Mouse (Mus musculus) hindbrain, postnatal 0 days (tissue): ENCODE results near the gene Rabepk. TPM values are rescaled to one million over a fixed set of nuclear protein-coding genes. Genes with fewer than 3 reads are reported as not detected.
"Not testable (repeated sequence)": the region's sequence is repeated elsewhere in the genome, so short reads cannot be mapped to it uniquely, and the experiment has no call there.

Experiments used
- ATAC-seq: fragments of 200-750 bp; cut with Nextera tagmentation; 2 replicates; pipeline ENCODE4 v1.8.0; 2017; ENCODE audit warnings: mild to moderate bottlenecking, moderate TSS enrichment, moderate library complexity
- DNase-seq: peaks from one replicate; pipeline ENCODE4 v3.0.0-alpha.2; 2015; ENCODE audit warnings: low spot score
- H3K27ac ChIP-seq: fragments of 300-500 bp; sonication (generic); 2 replicates; pipeline ENCODE4 v1.5.1; 2014; ENCODE audit warnings: mild to moderate bottlenecking
- H3K27me3 ChIP-seq: fragments of 300-500 bp; sonication (generic); 2 replicates; pipeline ENCODE4 v1.6.1; 2014; ENCODE audit warnings: low read length, mixed read lengths; ENCODE audit not compliant: insufficient read depth
- H3K36me3 ChIP-seq: fragments of 300-500 bp; sonication (generic); 2 replicates; pipeline ENCODE4 v1.6.1; 2014; ENCODE audit warnings: low read length, mixed read lengths; ENCODE audit not compliant: insufficient read depth
- H3K4me1 ChIP-seq: fragments of 300-500 bp; sonication (generic); 2 replicates; pipeline ENCODE4 v1.6.1; 2014; ENCODE audit warnings: antibody characterized with exemption, low read length, mixed read lengths; ENCODE audit not compliant: insufficient read depth
- H3K4me2 ChIP-seq: fragments of 300-500 bp; sonication (generic); 2 replicates; pipeline ENCODE4 v1.6.1; 2014; ENCODE audit warnings: low read depth, mild to moderate bottlenecking, low read length, moderate library complexity, mixed read lengths
- H3K4me3 ChIP-seq: fragments of 300-500 bp; sonication (generic); 2 replicates; pipeline ENCODE4 v1.5.1; 2014; ENCODE audit warnings: low read length
- H3K9ac ChIP-seq: fragments of 300-500 bp; sonication (generic); replicated peaks from 2 replicates; pipeline ENCODE4 v1.6.1; 2014; ENCODE audit warnings: mild to moderate bottlenecking, low read length, moderate library complexity, mixed read lengths
- H3K9me3 ChIP-seq: fragments of 300-500 bp; sonication (generic); 2 replicates; pipeline ENCODE4 v1.6.1; 2016; ENCODE audit warnings: low read length, mixed read lengths
- CTCF ChIP-seq: IDR thresholded peaks from 2 replicates; pipeline ENCODE4 v1.5.1; 2016; ENCODE audit warnings: antibody characterized with exemption, control low read depth, low read depth
- WGBS: fragments of 180-500 bp; shearing (Covaris S2); extraction: QIAGEN DNeasy Blood & Tissue Kit; methylation state at CpG from one replicate; pipeline ENCODE4 v1.1.7; 2014; 5-methylcytosine and 5-hydroxymethylcytosine counted together
- polyA plus RNA-seq: library from polyadenylated mRNA; unstranded; fragments of >200 nt; fragmentation: Nextera tagmentation; extraction: Ambion mirVana; gene quantifications from 2 replicates; pipeline ENCODE4 v1.2.1, GENCODE M21; 2015
- total RNA-seq: library from RNA; depleted of rRNA; stranded (reverse); fragments of >200 nt; gene quantifications from 2 replicates; pipeline ENCODE4 v1.2.3, GENCODE M21; 2014

Gene Rabepk
- total and polyA plus RNA-seq, 2 experiments from 2014 or later = 19.0 to 28.8 TPM

- 86% methylated on average over 7 of the region's 7 CpGs for WGBS
- no peak for ATAC-seq
- H3K4me2 ChIP-seq = peak overlapping the region; percentile 94; the same call in 1 of the 2 replicates
- no peak for TF ChIP-seq CTCF
- H3K9ac ChIP-seq = no peak overlapping the region
- H3K36me3 ChIP-seq = 0 out of 2 replicates have a peak, but pooled peaks cover under 1% of the 10 kb centered on the region
- no peaks in the 10 kb centered on the region for H3K9me3 ChIP-seq
- no peaks in the 10 kb centered on the region for H3K27me3 ChIP-seq
- H3K4me3 ChIP-seq = 0 out of 2 replicates have a peak overlapping the region, but pooled peaks have one; percentile 69
- DNase-seq = no peak
- H3K4me1 ChIP-seq = 0 out of 2 replicates have a peak, but pooled peaks cover 5% of the 10 kb centered on the region
- no peak overlapping the region for H3K27ac ChIP-seq
These were observed 659 bp upstream of the Rabepk start for GRCm38 (mm10) chr2:34800371-34800770.

GRCm38 (mm10) chr2:34795426-34795825 is 4.3 kb downstream of the Rabepk start:
- Histone ChIP-seq H3K27ac (no peak overlapping the region), H3K4me1 (0 out of 2 replicates have a peak, but pooled peaks cover 5% of the 10 kb centered on the region), H3K4me3 (no peak overlapping the region), H3K4me2 (no peak overlapping the region), H3K9me3 (no peaks in the 10 kb centered on the region), H3K27me3 (no peaks in the 10 kb centered on the region), H3K9ac (no peak overlapping the region), H3K36me3 (0 out of 2 replicates have a peak, but pooled peaks cover 4% of the 10 kb centered on the region)
- no peak for ATAC-seq
- WGBS = 89% methylated on average over 7 of the region's 7 CpGs
- no peak for TF ChIP-seq CTCF
- DNase-seq = no peak

DNA sequence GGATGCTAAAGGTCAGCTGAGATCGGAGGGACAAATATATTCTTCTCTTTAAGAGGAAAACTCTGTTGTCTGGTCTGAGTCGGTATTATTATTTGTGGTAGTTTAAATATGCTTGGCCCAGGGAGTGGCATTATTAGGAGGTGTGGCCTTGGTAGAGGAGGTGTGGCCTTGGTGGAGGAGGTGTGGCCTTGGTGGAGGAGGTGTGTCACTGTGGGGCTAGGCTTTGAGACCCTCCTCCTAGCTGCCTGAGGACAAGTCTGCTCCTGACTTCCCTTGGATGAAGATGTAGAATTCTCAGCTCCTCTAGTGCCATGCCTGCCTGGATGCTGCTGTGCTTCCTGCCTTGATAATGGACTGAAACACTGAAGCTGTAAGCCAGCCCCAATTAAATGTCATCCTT is 5.2 kb downstream of the Rabepk start:
- Histone ChIP-seq H3K9ac (no peak overlapping the region), H3K9me3 (no peaks in the 10 kb centered on the region), H3K4me1 (0 out of 2 replicates have a peak, but pooled peaks cover 5% of the 10 kb centered on the region), H3K36me3 (0 out of 2 replicates have a peak, but pooled peaks cover 4% of the 10 kb centered on the region), H3K27ac (no peak overlapping the region), H3K4me3 (no peak overlapping the region), H3K4me2 (no peak overlapping the region), H3K27me3 (no peaks in the 10 kb centered on the region)
- TF ChIP-seq CTCF = no peak
- DNase-seq (no peak), ATAC-seq (no peak)
- 91% methylated on average over 2 of the region's 2 CpGs for WGBS

DNA sequence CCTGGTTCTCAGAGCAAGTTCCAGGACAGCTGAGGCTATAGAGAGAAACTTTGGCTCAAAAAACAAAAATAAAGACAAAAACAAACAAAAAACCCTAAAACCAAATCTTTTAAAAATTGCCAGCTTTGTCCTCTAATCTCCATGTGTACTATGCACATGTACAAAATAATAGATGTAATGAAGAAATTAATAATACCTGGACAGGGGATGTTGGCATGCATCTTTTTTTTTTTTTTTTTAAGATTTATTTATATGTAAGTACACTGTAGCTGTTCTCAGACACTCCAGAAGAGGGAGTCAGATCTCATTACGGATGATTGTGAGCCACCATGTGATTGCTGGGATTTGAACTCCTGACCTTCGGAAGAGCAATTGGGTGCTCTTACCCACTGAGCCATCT is 7.2 kb downstream of the Rabepk start:
- not testable (repeated sequence) for H3K4me1 ChIP-seq, H3K27me3 ChIP-seq
- 89% methylated on average over 2 of the region's 2 CpGs for WGBS

GRCm38 (mm10) chr2:34790282-34790681 is 9.4 kb downstream of the Rabepk start:
- 91% methylated on average over 8 of the region's 8 CpGs for WGBS
- Histone ChIP-seq H3K9ac (no peak overlapping the region), H3K9me3 (no peaks in the 10 kb centered on the region), H3K4me1 (no peaks in the 10 kb centered on the region), H3K27ac (no peak overlapping the region), H3K27me3 (no peaks in the 10 kb centered on the region), H3K36me3 (peaks cover 7% of the 10 kb centered on the region; the same call in 1 of the 2 replicates), H3K4me3 (no peak overlapping the region), H3K4me2 (no peak overlapping the region)
- DNase-seq (no peak), ATAC-seq (no peak)
- TF ChIP-seq CTCF = no peak

More for the DNA sequence above, 7.2 kb downstream of the Rabepk start:
- not testable (repeated sequence) for H3K9ac ChIP-seq, H3K4me3 ChIP-seq, DNase-seq, ATAC-seq, H3K4me2 ChIP-seq, H3K36me3 ChIP-seq, H3K27ac ChIP-seq, H3K9me3 ChIP-seq
- TF ChIP-seq CTCF = 0 out of 2 replicates have a peak, but pooled peaks have one; percentile 14

DNA sequence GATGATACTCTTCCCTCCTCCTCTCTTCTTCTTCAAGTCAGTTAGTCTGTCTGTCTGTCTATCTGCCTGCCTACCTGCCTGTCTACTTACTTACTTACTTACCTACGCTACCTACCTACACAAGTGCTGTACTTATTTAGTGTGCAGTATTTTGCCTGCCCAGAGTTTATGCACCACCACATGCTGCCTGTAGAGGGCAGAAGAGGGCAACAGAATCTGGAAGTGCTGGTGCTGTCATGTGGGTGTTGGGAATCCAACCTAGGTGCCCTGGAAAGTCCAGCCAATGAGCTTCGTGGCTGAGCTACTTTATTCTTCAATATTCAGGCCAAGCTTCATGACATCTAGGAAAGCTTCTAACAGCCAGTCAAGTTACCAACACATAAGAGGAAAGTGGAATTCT is 15.6 kb downstream of the Rabepk start:
- WGBS = 81% methylated on average over 2 of the region's 2 CpGs
- peak; percentile 19 for DNase-seq
- H3K4me1 ChIP-seq = no peaks in the 10 kb centered on the region
- peak; percentile 80 for TF ChIP-seq CTCF
- H3K27ac ChIP-seq = no peak overlapping the region
- H3K36me3 ChIP-seq = peaks cover 26% of the 10 kb centered on the region
- no peak overlapping the region for H3K4me2 ChIP-seq
- no peak for ATAC-seq
- no peak overlapping the region for H3K9ac ChIP-seq
- no peaks in the 10 kb centered on the region for H3K9me3 ChIP-seq
- no peaks in the 10 kb centered on the region for H3K27me3 ChIP-seq
- no peak overlapping the region for H3K4me3 ChIP-seq

GRCm38 (mm10) chr2:34783064-34784020 is 16.4 kb downstream of the Rabepk start:
- 94% methylated on average over 14 of the region's 14 CpGs for WGBS
- no peak overlapping the region for H3K27ac ChIP-seq
- H3K36me3 ChIP-seq = peaks cover 26% of the 10 kb centered on the region

More at GRCm38 (mm10) chr2:34783064-34784020, 16.4 kb downstream of the Rabepk start:
- DNase-seq = no peak
- Histone ChIP-seq H3K9me3 (no peaks in the 10 kb centered on the region), H3K4me2 (no peak overlapping the region), H3K4me1 (no peaks in the 10 kb centered on the region), H3K27me3 (no peaks in the 10 kb centered on the region), H3K9ac (no peak overlapping the region), H3K4me3 (no peak overlapping the region)
- no peak for TF ChIP-seq CTCF
- ATAC-seq = no peak
